In genomic region chr3:108855371-108855770, GRCm38 (mm10) we compare ENCODE assay signal across 9 mouse cellular contexts. TPM values are rescaled to one million over a fixed set of nuclear protein-coding genes. Genes with fewer than 3 reads are reported as not detected.
A peak's percentile ranks its signal among the peaks of the same experiment; 100 is the strongest.
DNase-seq lines count a peak whose midpoint lies in the region; ATAC-seq lines count a peak whose summit lies in the region.
"Had no signal": no experiment of that assay in that cellular context is flagged by ENCODE, and none has a peak within 500 bp of the region (broad histone marks: within the 10 kb centered on the region; RNA-seq: fewer than 3 reads in every experiment).

No protein-coding gene starts in this region.

- peak overlapping the region; percentile 43; the same call in 1 of the 2 replicates for H3K27ac ChIP-seq in intestine, embryonic 14.5 days (ENCODE audit: low read depth)
- H3K27ac ChIP-seq in intestine, embryonic 15.5 days, result no peak overlapping the region
- peak overlapping the region; percentile 23; the same call in 1 of the 2 replicates for H3K27ac ChIP-seq in hindbrain, embryonic 16.5 days (ENCODE audit: low read depth, low read length)
- peak overlapping the region; percentile 76 for H3K27ac ChIP-seq in lung, embryonic 15.5 days
- H3K27ac ChIP-seq in kidney, embryonic 15.5 days, result no peak overlapping the region

- H3K4me3 ChIP-seq in intestine, embryonic 14.5 days (ENCODE audit: low read depth, low read length), result no peak overlapping the region
- H3K4me3 ChIP-seq in intestine, embryonic 15.5 days (replicated peaks), result no peak overlapping the region
- H3K4me3 ChIP-seq in hindbrain, embryonic 16.5 days (ENCODE audit: low read length), result no peak overlapping the region
- no peak overlapping the region for H3K4me3 ChIP-seq in lung, embryonic 15.5 days
- no peak overlapping the region for H3K4me3 ChIP-seq in kidney, embryonic 15.5 days (replicated peaks)

- no peaks in the 10 kb centered on the region for H3K36me3 ChIP-seq in intestine, embryonic 14.5 days (ENCODE audit: control insufficient read depth, insufficient read depth, low read length)
- no peaks in the 10 kb centered on the region for H3K36me3 ChIP-seq in intestine, embryonic 15.5 days
- H3K36me3 ChIP-seq in hindbrain, embryonic 16.5 days (ENCODE audit: control insufficient read depth, insufficient read depth, low read length), result no peaks in the 10 kb centered on the region
- H3K36me3 ChIP-seq in lung, embryonic 15.5 days, result no peaks in the 10 kb centered on the region
- no peaks in the 10 kb centered on the region for H3K36me3 ChIP-seq in kidney, embryonic 15.5 days

- WGBS in intestine, embryonic 14.5 days, result 55% methylated on average over 12 of the region's 12 CpGs
- 65% methylated on average over 12 of the region's 12 CpGs for WGBS in intestine, embryonic 15.5 days
- 39% methylated on average over 12 of the region's 12 CpGs for whole genome bisulfite sequencing in hindbrain, embryonic 16.5 days
- 36% methylated on average over 12 of the region's 12 CpGs for WGBS in lung, embryonic 15.5 days
- WGBS in kidney, embryonic 15.5 days, result 56% methylated on average over 12 of the region's 12 CpGs

- peaks cover 27% of the 10 kb centered on the region for H3K4me1 ChIP-seq in intestine, embryonic 14.5 days (replicated peaks; ENCODE audit: control insufficient read depth, insufficient read depth, low read length)
- peaks cover 16% of the 10 kb centered on the region; the same call in 1 of the 2 replicates for H3K4me1 ChIP-seq in intestine, embryonic 15.5 days (replicated peaks)
- peaks cover 16% of the 10 kb centered on the region for H3K4me1 ChIP-seq in hindbrain, embryonic 16.5 days (ENCODE audit: control insufficient read depth, insufficient read depth, low read depth, low read length)
- peaks cover 65% of the 10 kb centered on the region for H3K4me1 ChIP-seq in lung, embryonic 15.5 days
- peaks cover 15% of the 10 kb centered on the region; the same call in 1 of the 2 replicates for H3K4me1 ChIP-seq in kidney, embryonic 15.5 days

- H3K27me3 ChIP-seq in intestine, embryonic 14.5 days (replicated peaks; ENCODE audit: control insufficient read depth, insufficient read depth, low read length), result no peaks in the 10 kb centered on the region
- H3K27me3 ChIP-seq in intestine, embryonic 15.5 days (replicated peaks), result no peaks in the 10 kb centered on the region
- no peaks in the 10 kb centered on the region for H3K27me3 ChIP-seq in hindbrain, embryonic 16.5 days (replicated peaks; ENCODE audit: control insufficient read depth, insufficient read depth, low read length)
- H3K27me3 ChIP-seq in lung, embryonic 15.5 days, result no peaks in the 10 kb centered on the region
- H3K27me3 ChIP-seq in kidney, embryonic 15.5 days, result no peaks in the 10 kb centered on the region

- no peak for ATAC-seq in intestine, embryonic 14.5 days (replicated peaks; ENCODE audit: low FRiP score, low TSS enrichment, low read depth)
- no peak for ATAC-seq in intestine, embryonic 15.5 days
- peak; percentile 38; the same call in 1 of the 2 replicates for ATAC-seq in hindbrain, embryonic 16.5 days
- 0 out of 2 replicates have a peak, but pooled peaks have one; percentile 13 for ATAC-seq in lung, embryonic 15.5 days (ENCODE audit: borderline replicate concordance, extremely low read depth, low FRiP score, low TSS enrichment)
- no peak for ATAC-seq in kidney, embryonic 15.5 days (replicated peaks; ENCODE audit: low FRiP score)

- H3K4me2 ChIP-seq in intestine, embryonic 14.5 days (ENCODE audit: low read length), result no peak overlapping the region
- H3K4me2 ChIP-seq in intestine, embryonic 15.5 days (replicated peaks), result no peak overlapping the region
- H3K4me2 ChIP-seq in hindbrain, embryonic 16.5 days (ENCODE audit: low read length), result 0 out of 2 replicates have a peak overlapping the region, but pooled peaks have one; percentile 13
- no peak overlapping the region for H3K4me2 ChIP-seq in lung, embryonic 15.5 days
- H3K4me2 ChIP-seq in kidney, embryonic 15.5 days, result no peak overlapping the region

- intact Hi-C loops in gastrocnemius, postnatal 14 days (cut with DNase I; ENCODE audit: low total_unique reads), result no loop called here

- no peak for DNase-seq in intestine, embryonic 14.5 days (ENCODE audit: low spot score)
- DNase-seq in adrenal gland, postnatal 36 days, result peak; percentile 73 to 80
- DNase-seq in gastrocnemius, postnatal 14 days, result peak; percentile 64
- peak; percentile 85 for DNase-seq in right cerebral cortex, postnatal 25 days

- H3K9ac ChIP-seq in intestine, embryonic 14.5 days (ENCODE audit: low read length), result no peak overlapping the region
- H3K9ac ChIP-seq in intestine, embryonic 15.5 days, result no peak overlapping the region
- H3K9ac ChIP-seq in hindbrain, embryonic 16.5 days (ENCODE audit: low read depth, low read length), result peak overlapping the region; percentile 39
- H3K9ac ChIP-seq in lung, embryonic 15.5 days, result no peak overlapping the region
- H3K9ac ChIP-seq in kidney, embryonic 15.5 days, result no peak overlapping the region

- H3K9me3 ChIP-seq in intestine, embryonic 14.5 days (ENCODE audit: control insufficient read depth, low read length), result no peaks in the 10 kb centered on the region
- H3K9me3 ChIP-seq in intestine, embryonic 15.5 days, result no peaks in the 10 kb centered on the region
- H3K9me3 ChIP-seq in hindbrain, embryonic 16.5 days (ENCODE audit: control insufficient read depth, low read length), result no peaks in the 10 kb centered on the region
- no peaks in the 10 kb centered on the region for H3K9me3 ChIP-seq in lung, embryonic 15.5 days
- no peaks in the 10 kb centered on the region for H3K9me3 ChIP-seq in kidney, embryonic 15.5 days (replicated peaks)

RNA-seq across cellular contexts. Expression of gene Stxbp3, which starts 15.0 kb away (rescaled TPM):
- 38.7 and 41.5 TPM in 2 replicates for polyA plus RNA-seq in intestine, embryonic 14.5 days (2014; fragmentation: Nextera tagmentation; extraction: Ambion mirVana)
- polyA plus RNA-seq in intestine, embryonic 15.5 days (2015; fragmentation: Nextera tagmentation; extraction: Ambion mirVana), result 44.3 and 46.0 TPM in 2 replicates
- total RNA-seq in adrenal gland, postnatal 36 days (2021), result 10 to 100 TPM; 48.9 to 61.5 TPM
- 10 to 100 TPM; 25.9 to 29.9 TPM for total RNA-seq in gastrocnemius, postnatal 14 days (2021)
- 16.7 and 17.3 TPM in 2 replicates for polyA plus RNA-seq in hindbrain, embryonic 16.5 days (2015; fragmentation: Nextera tagmentation; extraction: Ambion mirVana)
- 38.8 and 43.1 TPM in 2 replicates for polyA plus RNA-seq in lung, embryonic 15.5 days (2015; fragmentation: Nextera tagmentation; extraction: Ambion mirVana)
- polyA plus RNA-seq in kidney, embryonic 15.5 days (2015; fragmentation: Nextera tagmentation; extraction: Ambion mirVana), result 34.9 and 35.6 TPM in 2 replicates

RNA-seq across cellular contexts. Expression of gene Fndc7, which starts 34.4 kb away (rescaled TPM):
- 0.09 and 0.19 TPM in 2 replicates for polyA plus RNA-seq in intestine, embryonic 14.5 days (2014; fragmentation: Nextera tagmentation; extraction: Ambion mirVana)
- polyA plus RNA-seq in intestine, embryonic 15.5 days (2015; fragmentation: Nextera tagmentation; extraction: Ambion mirVana), result 0.05 and 0.14 TPM in 2 replicates
- under 1 TPM; 0.17 to 0.40 TPM for total RNA-seq in adrenal gland, postnatal 36 days (2021)
- under 1 TPM in 1 of 2 experiments, not detected in 1; 0.08 TPM for total RNA-seq in gastrocnemius, postnatal 14 days (2021)
- polyA plus RNA-seq in hindbrain, embryonic 16.5 days (2015; fragmentation: Nextera tagmentation; extraction: Ambion mirVana), result 0.05 and 0.06 TPM in 2 replicates
- polyA plus RNA-seq in lung, embryonic 15.5 days (2015; fragmentation: Nextera tagmentation; extraction: Ambion mirVana), result 0.23 and 0.42 TPM in 2 replicates
- 0.10 TPM in 1 of 2 replicates, not detected in the other for polyA plus RNA-seq in kidney, embryonic 15.5 days (2015; fragmentation: Nextera tagmentation; extraction: Ambion mirVana)
- polyA plus RNA-seq: limb, embryonic 11.5 days had no signal

RNA-seq across cellular contexts. Expression of gene Prpf38b, which starts 56.2 kb away (rescaled TPM):
- polyA plus RNA-seq in intestine, embryonic 14.5 days (2014; fragmentation: Nextera tagmentation; extraction: Ambion mirVana), result 57.0 and 66.0 TPM in 2 replicates
- polyA plus RNA-seq in intestine, embryonic 15.5 days (2015; fragmentation: Nextera tagmentation; extraction: Ambion mirVana), result 74.4 and 79.3 TPM in 2 replicates
- 10 to 100 TPM; 42.2 to 64.7 TPM for total RNA-seq in adrenal gland, postnatal 36 days (2021)
- total RNA-seq in gastrocnemius, postnatal 14 days (2021), result 10 to 100 TPM; 18.6 to 19.5 TPM
- polyA plus RNA-seq in hindbrain, embryonic 16.5 days (2015; fragmentation: Nextera tagmentation; extraction: Ambion mirVana), result 48.9 and 50.6 TPM in 2 replicates
- 73.4 and 81.9 TPM in 2 replicates for polyA plus RNA-seq in lung, embryonic 15.5 days (2015; fragmentation: Nextera tagmentation; extraction: Ambion mirVana)
- polyA plus RNA-seq in kidney, embryonic 15.5 days (2015; fragmentation: Nextera tagmentation; extraction: Ambion mirVana), result 71.7 and 74.7 TPM in 2 replicates

Comparison
In these comparisons a context has a peak if more than half of its experiments do, and no peak if none do; other contexts are left out.
1. H3K27ac ChIP-seq: peak in intestine, embryonic 14.5 days (single experiment), hindbrain, embryonic 16.5 days (single experiment) and lung, embryonic 15.5 days (single experiment); none in intestine, embryonic 15.5 days (single experiment) and kidney, embryonic 15.5 days (single experiment).
2. ATAC-seq: peak in hindbrain, embryonic 16.5 days (single experiment) and lung, embryonic 15.5 days (single experiment); none in intestine, embryonic 14.5 days (single experiment), intestine, embryonic 15.5 days (single experiment) and kidney, embryonic 15.5 days (single experiment).